Mouse (Mus musculus): ENCODE measurements at regions not wholly inside any gene's neighbourhood (a gene's known extent, or its start where the extent isn't known, plus 50 kb on each side); places are given as distances from the start of the nearest gene placed in this dataset.

- no peak for TF ChIP-seq CTCF (IDR thresholded peaks at IDR 0.05; ENCODE audit: low read depth)
- TF ChIP-seq EP300 (IDR thresholded peaks at IDR 0.05; ENCODE audit: low read depth), result no peak
These were observed 266.0 kb downstream of the Fam49a start for GRCm38 (mm10) chr12:12527766-12528477.
